Mouse (Mus musculus): ENCODE data around the gene Fxyd3.

The Fxyd3 gene

GRCm38 (mm10) chr7:31042431-31042910, 34.0 kb downstream of the Fxyd3 start, which contains the start of gene Fxyd5:
TSS of gene Fxyd5 (minus strand) at chr7:31042481.
- DNase-seq = no peak

- DNase-seq = peak; percentile 81
Observed at GRCm38 (mm10) chr7:31041662-31042315, 34.7 kb downstream of the Fxyd3 start.

- no peak for DNase-seq
Observed at GRCm38 (mm10) chr7:31041023-31041407, 35.5 kb downstream of the Fxyd3 start.

- DNase-seq = no peak
Observed at GRCm38 (mm10) chr7:31040281-31041022, 36.1 kb downstream of the Fxyd3 start.

GRCm38 (mm10) chr7:31039011-31039410, 37.5 kb downstream of the Fxyd3 start:
- no peak for DNase-seq

GRCm38 (mm10) chr7:31037675-31038074, 38.8 kb downstream of the Fxyd3 start:
- no peak for DNase-seq

GRCm38 (mm10) chr7:31036917-31037316, 39.6 kb downstream of the Fxyd3 start:
- DNase-seq = no peak

GRCm38 (mm10) chr7:31035291-31035690, 41.2 kb downstream of the Fxyd3 start:
- no peak for DNase-seq

- DNase-seq = peak in 1 of 2 experiments; percentile 58
Observed at GRCm38 (mm10) chr7:31034789-31035188, 41.7 kb downstream of the Fxyd3 start.

GRCm38 (mm10) chr7:31033409-31034165, 42.9 kb downstream of the Fxyd3 start:
- DNase-seq = peak in 1 of 2 experiments; percentile 49

GRCm38 (mm10) chr7:31031731-31032130, 44.8 kb downstream of the Fxyd3 start:
- no peak for DNase-seq

- DNase-seq = no peak
Observed at GRCm38 (mm10) chr7:31030717-31031116, 45.8 kb downstream of the Fxyd3 start.

- DNase-seq = no peak
Observed at GRCm38 (mm10) chr7:31028609-31029008, 47.9 kb downstream of the Fxyd3 start.

All from lung, postnatal 4 days (tissue).